Mouse (Mus musculus) liver, adult 2 months (tissue): ENCODE measurements around the gene Col11a2. TPM values are rescaled to one million over a fixed set of nuclear protein-coding genes. Genes with fewer than 3 reads are reported as not detected.
A peak's percentile ranks its signal among the peaks of the same experiment; 100 is the strongest.
"Not testable (repeated sequence)": the region's sequence is repeated elsewhere in the genome, so short reads cannot be mapped to it uniquely, and the experiment has no call there.

Experiments used
- DNase-seq: peaks from one replicate; pipeline ENCODE4 v3.0.0-alpha.2; 2011; ENCODE audit warnings: low read depth, low spot score; ENCODE audit errors: extremely low read depth
- H3K27ac ChIP-seq: fragments of 200-500 bp; replicated peaks from 2 replicates; pipeline ENCODE4 v1.5.1; 2012; ENCODE audit warnings: low read depth, mild to moderate bottlenecking, control low read depth, inconsistent platforms, low read length; ENCODE audit not compliant: insufficient read depth
- H3K27me3 ChIP-seq: fragments of 200-500 bp; 2 replicates; pipeline ENCODE4 v1.6.1; 2012; ENCODE audit warnings: mild to moderate bottlenecking, moderate library complexity, low read length, inconsistent platforms; ENCODE audit not compliant: control insufficient read depth, insufficient read depth
- H3K36me3 ChIP-seq: fragments of 200-500 bp; 2 replicates; pipeline ENCODE4 v1.6.1; 2012; ENCODE audit warnings: low read length, inconsistent platforms; ENCODE audit not compliant: control insufficient read depth, insufficient read depth
- H3K4me1 ChIP-seq: fragments of 200-500 bp; 2 replicates; pipeline ENCODE4 v1.6.1; 2011; ENCODE audit warnings: low read length; ENCODE audit not compliant: control insufficient read depth, insufficient read depth
- H3K4me3 ChIP-seq: fragments of 200-500 bp; 2 replicates; pipeline ENCODE4 v1.5.1; 2011; ENCODE audit warnings: low read depth, mild to moderate bottlenecking, control low read depth, low read length, moderate library complexity; ENCODE audit not compliant: insufficient read depth
- H3K79me2 ChIP-seq: fragments of 200-500 bp; 2 replicates; pipeline ENCODE4 v1.6.1; 2012; ENCODE audit warnings: inconsistent platforms, mild to moderate bottlenecking, low read length, moderate library complexity; ENCODE audit not compliant: control insufficient read depth, insufficient read depth
- H3K9ac ChIP-seq: fragments of 200-500 bp; 2 replicates; pipeline ENCODE4 v1.6.1; 2012; ENCODE audit warnings: low read depth, mild to moderate bottlenecking, control low read depth, inconsistent platforms, low read length
- CTCF ChIP-seq: fragments of 200-500 bp; IDR thresholded peaks from 2 replicates; pipeline ENCODE4 v1.5.1; 2011; ENCODE audit warnings: low read depth, low read length, control low read depth
- POLR2A ChIP-seq: fragments of 200-500 bp; IDR thresholded peaks from 2 replicates; pipeline ENCODE4 v1.6.1; 2011; ENCODE audit warnings: low read length, control low read depth; ENCODE audit not compliant: insufficient read depth; ENCODE audit errors: extremely low read depth
- WGBS: fragments of 180-500 bp; shearing (Covaris S2); methylation state at CpG from one replicate; pipeline ENCODE4 v1.1.7; 2018; 5-methylcytosine and 5-hydroxymethylcytosine counted together
- polyA plus RNA-seq: library from polyadenylated mRNA; depleted of rRNA; stranded (reverse); fragments of >200 nt; gene quantifications from 2 replicates; pipeline ENCODE4 v1.2.3, GENCODE M21; 2012
- total RNA-seq: library from RNA; depleted of rRNA; stranded (reverse); fragments of >200 nt; gene quantifications from 2 replicates; pipeline ENCODE4 v1.2.3, GENCODE M21; 2014

Col11a2 gene
- total and polyA plus RNA-seq, 2 experiments: 0.18 to 0.23 TPM

- no peaks in the 10 kb centered on the region for H3K27me3 ChIP-seq
- H3K4me1 ChIP-seq: no peaks in the 10 kb centered on the region; the same call in 1 of the 2 replicates
- H3K4me3 ChIP-seq: peak overlapping the region; percentile 82
- no peak for TF ChIP-seq CTCF
- TF ChIP-seq POLR2A: no peak
- peak overlapping the region; percentile 94 for H3K9ac ChIP-seq
- H3K36me3 ChIP-seq: peaks cover 19% of the 10 kb centered on the region
- H3K79me2 ChIP-seq: peaks cover 3% of the 10 kb centered on the region; the same call in 1 of the 2 replicates
- H3K27ac ChIP-seq: peak overlapping the region; percentile 88
- peak; percentile 76 for DNase-seq
- WGBS: 1% methylated on average over 86 of the region's 87 CpGs
Observed at GRCm38 (mm10) chr17:33999341-34000149, 39.7 kb upstream of the Col11a2 start.

- Histone ChIP-seq H3K36me3 (peaks cover 19% of the 10 kb centered on the region), H3K27ac (peak within 1 kb of the TSS; percentile 88), H3K27me3 (no peaks in the 10 kb centered on the region), H3K4me1 (no peaks in the 10 kb centered on the region; the same call in 1 of the 2 replicates), H3K9ac (peak within 1 kb of the TSS; percentile 94), H3K79me2 (peaks cover 3% of the 10 kb centered on the region; the same call in 1 of the 2 replicates), H3K4me3 (peak within 1 kb of the TSS; percentile 82)
- under 1% methylated on average over 30 of the region's 30 CpGs for WGBS
- peak; percentile 94 for DNase-seq
- TF ChIP-seq POLR2A (peak; percentile 100), CTCF (no peak)
Observed at GRCm38 (mm10) chr17:34000150-34000537, 39.1 kb upstream of the Col11a2 start, which contains the start of gene H2-K1. Gene H2-K1 (minus strand): TSS chr17:34000347.

GRCm38 (mm10) chr17:34000796-34001195 lies 38.4 kb upstream of the Col11a2 start:
- 69% methylated on average over 2 of the region's 2 CpGs for WGBS
- Histone ChIP-seq H3K4me3 (peak overlapping the region; percentile 23; the same call in 1 of the 2 replicates), H3K27ac (peak overlapping the region; percentile 54), H3K36me3 (peaks cover 19% of the 10 kb centered on the region), H3K9ac (peak overlapping the region; percentile 35; the same call in 1 of the 2 replicates)
- not testable (repeated sequence) for DNase-seq, H3K27me3 ChIP-seq, H3K4me1 ChIP-seq, H3K79me2 ChIP-seq

GRCm38 (mm10) chr17:34003426-34003825 lies 35.8 kb upstream of the Col11a2 start:
- Histone ChIP-seq H3K27ac (no peak overlapping the region), H3K4me1 (no peaks in the 10 kb centered on the region; the same call in 1 of the 2 replicates), H3K9ac (no peak overlapping the region), H3K27me3 (peaks cover 3% of the 10 kb centered on the region; the same call in 1 of the 2 replicates), H3K79me2 (peaks cover 3% of the 10 kb centered on the region; the same call in 1 of the 2 replicates), H3K4me3 (no peak overlapping the region), H3K36me3 (peaks cover 2% of the 10 kb centered on the region; the same call in 1 of the 2 replicates)
- 9% methylated on average over 5 of the region's 5 CpGs for WGBS
- no peak for DNase-seq
- TF ChIP-seq POLR2A: no peak
- peak; percentile 65 for TF ChIP-seq CTCF

GRCm38 (mm10) chr17:34006570-34006969 lies 32.7 kb upstream of the Col11a2 start:
- H3K36me3 ChIP-seq: no peaks in the 10 kb centered on the region
- DNase-seq: no peak
- no peak overlapping the region for H3K4me3 ChIP-seq
- H3K9ac ChIP-seq: no peak overlapping the region
- peaks cover 3% of the 10 kb centered on the region; the same call in 1 of the 2 replicates for H3K27me3 ChIP-seq
- WGBS: 52% methylated on average over 2 of the region's 2 CpGs
- H3K4me1 ChIP-seq: no peaks in the 10 kb centered on the region
- TF ChIP-seq POLR2A (no peak), CTCF (no peak)
- H3K79me2 ChIP-seq: no peaks in the 10 kb centered on the region
- H3K27ac ChIP-seq: no peak overlapping the region

GRCm38 (mm10) chr17:34010156-34010555 lies 29.1 kb upstream of the Col11a2 start:
- 78% methylated on average over 5 of the region's 5 CpGs for WGBS
- H3K27ac ChIP-seq: no peak overlapping the region
- H3K27me3 ChIP-seq: peaks cover 3% of the 10 kb centered on the region; the same call in 1 of the 2 replicates
- TF ChIP-seq POLR2A (no peak), CTCF (no peak)
- H3K79me2 ChIP-seq: no peaks in the 10 kb centered on the region
- no peaks in the 10 kb centered on the region for H3K36me3 ChIP-seq
- no peaks in the 10 kb centered on the region for H3K4me1 ChIP-seq
- H3K9ac ChIP-seq: no peak overlapping the region
- no peak for DNase-seq
- H3K4me3 ChIP-seq: no peak overlapping the region
